In the genomic region with DNA sequence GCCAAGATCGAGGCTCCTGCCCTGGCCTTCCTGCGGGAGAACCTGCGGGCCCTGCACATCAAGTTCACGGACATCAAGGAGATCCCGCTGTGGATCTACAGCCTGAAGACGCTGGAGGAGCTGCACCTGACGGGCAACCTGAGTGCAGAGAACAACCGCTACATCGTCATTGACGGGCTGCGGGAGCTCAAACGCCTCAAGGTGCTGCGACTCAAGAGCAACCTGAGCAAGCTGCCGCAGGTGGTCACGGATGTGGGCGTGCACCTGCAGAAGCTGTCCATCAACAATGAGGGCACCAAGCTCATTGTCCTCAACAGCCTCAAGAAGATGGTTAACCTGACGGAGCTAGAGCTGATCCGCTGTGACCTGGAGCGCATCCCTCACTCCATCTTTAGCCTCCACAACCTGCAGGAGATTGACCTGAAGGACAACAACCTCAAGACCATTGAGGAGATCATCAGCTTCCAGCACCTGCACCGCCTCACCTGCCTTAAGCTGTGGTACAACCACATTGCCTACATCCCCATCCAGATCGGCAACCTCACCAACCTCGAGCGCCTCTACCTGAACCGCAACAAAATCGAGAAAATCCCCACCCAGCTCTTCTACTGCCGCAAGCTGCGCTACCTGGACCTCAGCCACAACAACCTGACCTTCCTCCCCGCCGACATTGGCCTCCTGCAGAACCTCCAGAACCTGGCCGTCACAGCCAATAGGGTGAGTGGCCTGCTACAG, we compare ENCODE assay signal across 23 mouse cellular contexts. TPM values are rescaled to one million over a fixed set of nuclear protein-coding genes. Genes with fewer than 3 reads are reported as not detected.
"Had no signal": no experiment of that assay in that cellular context is flagged by ENCODE, and none has a peak within 500 bp of the region (broad histone marks: within the 10 kb centered on the region; RNA-seq: fewer than 3 reads in every experiment).

No protein-coding gene starts in this region.

- DNase-seq: kidney, adult 11 months; kidney, adult 9 months; kidney, postnatal 4 days; liver; lung, postnatal 14 days; midbrain, embryonic 14.5 days; retina, postnatal 1 day; right cerebral cortex, postnatal 4 days; spleen, adult 18-20 months; thymus, postnatal 14 days had no signal

- H3K4me1 ChIP-seq: lung, embryonic 15.5 days; neural tube, embryonic 12.5 days had no signal

- H3K4me3 ChIP-seq: layer of hippocampus, adult 2 months; limb, embryonic 12.5 days; lung, embryonic 15.5 days; midbrain, embryonic 10.5 days; myocyte; neural tube, embryonic 12.5 days had no signal

RNA-seq across cellular contexts. Expression of a gene that starts 16.4 kb away (rescaled TPM):
- polyA plus RNA-seq: limb, embryonic 12.5 days had no signal

RNA-seq across cellular contexts. Expression of a gene that starts 24.1 kb away (rescaled TPM):
- total RNA-seq: layer of hippocampus, adult 2 months; layer of hippocampus, postnatal 10 days; left cerebral cortex, postnatal 36 days; neutrophil, adult 5-6 weeks had no signal
- polyA plus RNA-seq: kidney, postnatal 0 days; limb, embryonic 12.5 days; liver, embryonic 14.5 days; lung, embryonic 15.5 days; midbrain, embryonic 10.5 days; midbrain, embryonic 14.5 days; myocyte; neural tube, embryonic 12.5 days; stomach, embryonic 14.5 days; urinary bladder, adult 2 months had no signal
